Mouse (Mus musculus) Muller cell, postnatal 12 days (primary cell): ENCODE data around the gene Scamp4.
"Not testable (repeated sequence)": the region's sequence is repeated elsewhere in the genome, so short reads cannot be mapped to it uniquely, and the experiment has no call there.

Experiments used
- DNase-seq: peaks from one replicate; pipeline ENCODE4 v3.0.0-alpha.2; 2015; ENCODE audit errors: inconsistent ontology term

Scamp4 gene

GRCm38 (mm10) chr10:80610116-80610785, 7.6 kb downstream of the Scamp4 start:
- no peak for DNase-seq

DNA sequence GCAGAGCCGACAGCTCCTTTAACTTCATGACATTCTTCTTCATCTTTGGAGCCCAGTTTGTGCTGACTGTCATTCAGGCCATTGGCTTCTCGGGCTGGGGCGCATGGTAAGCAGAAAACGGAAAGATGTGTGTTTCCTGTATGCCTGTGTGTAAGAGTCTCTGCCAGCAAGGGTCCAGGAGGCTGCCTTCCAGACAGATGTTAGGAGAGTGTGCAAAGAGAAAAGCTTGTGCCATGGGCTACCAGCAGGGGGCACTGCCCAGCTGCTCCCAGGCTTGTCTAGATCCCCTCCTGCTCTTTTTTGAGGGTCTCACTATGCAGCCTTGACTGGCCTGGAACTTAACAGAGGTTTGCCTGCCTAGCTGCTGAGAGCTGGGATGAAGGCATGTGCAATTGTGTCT, 8.4 kb downstream of the Scamp4 start:
- DNase-seq: peak; percentile 29

GRCm38 (mm10) chr10:80611905-80612304, 9.2 kb downstream of the Scamp4 start:
- DNase-seq: no peak

- DNase-seq: no peak
These were observed 11.1 kb downstream of the Scamp4 start for GRCm38 (mm10) chr10:80613821-80614220.

DNA sequence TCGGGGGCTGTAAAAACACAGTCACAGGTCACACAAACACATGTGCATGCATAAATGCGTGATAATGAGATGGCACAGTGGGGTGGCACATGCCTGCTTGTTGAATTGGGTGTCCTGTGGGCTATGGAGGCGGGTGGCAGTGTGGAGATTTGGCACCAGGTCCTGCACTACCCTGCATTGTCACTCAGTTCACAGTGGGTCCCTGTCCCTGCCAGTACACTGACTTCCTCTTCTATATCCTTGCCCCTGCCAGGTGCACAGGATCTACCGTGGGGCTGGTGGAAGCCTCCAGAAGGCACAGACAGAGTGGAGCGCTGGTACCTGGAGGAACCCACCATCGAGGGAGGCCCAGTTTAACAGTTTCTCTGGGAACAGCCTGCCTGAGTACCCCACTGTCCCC, 11.7 kb downstream of the Scamp4 start:
- no peak for DNase-seq

DNA sequence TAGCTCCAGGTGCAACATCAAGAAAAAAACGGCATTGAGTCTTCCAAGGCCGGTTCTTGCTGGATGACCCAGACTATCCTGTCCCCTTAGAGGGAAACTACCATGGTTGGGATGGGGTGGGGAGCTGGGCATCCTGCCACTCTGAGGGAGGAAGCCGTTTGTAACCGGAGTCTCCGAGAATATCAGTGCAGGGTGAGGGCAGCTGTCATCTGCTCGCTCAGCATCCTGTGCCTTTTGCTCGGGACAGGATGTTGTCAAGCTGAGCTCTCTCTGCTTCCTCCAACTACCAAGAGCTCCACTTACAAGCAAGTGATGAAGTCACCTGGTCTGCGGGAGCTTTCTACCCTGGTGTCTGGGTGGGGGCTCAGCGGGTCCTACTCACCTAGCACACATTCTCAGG, 15.5 kb downstream of the Scamp4 start:
- no peak for DNase-seq

GRCm38 (mm10) chr10:80619465-80620244, 17.0 kb downstream of the Scamp4 start:
- DNase-seq: no peak

DNA sequence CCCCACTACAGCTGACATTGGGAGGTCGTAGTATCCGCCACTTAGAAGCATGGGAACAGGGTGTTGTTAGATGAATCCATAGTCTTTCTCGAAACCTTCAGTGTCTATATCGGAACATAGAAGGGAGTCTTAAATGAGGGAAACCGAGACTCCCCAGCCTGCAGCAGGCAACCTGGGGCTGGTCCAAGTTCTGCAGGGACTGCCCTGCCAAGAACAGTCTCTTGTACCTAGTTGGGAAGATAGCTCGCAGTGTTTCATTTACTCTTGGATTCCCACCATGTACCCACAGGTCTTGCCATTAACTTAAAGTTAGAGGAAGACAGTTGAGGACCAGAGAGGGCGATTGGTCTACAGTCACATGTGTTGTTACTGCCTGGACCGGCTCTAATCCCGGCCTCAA, 17.7 kb downstream of the Scamp4 start:
- no peak for DNase-seq

DNA sequence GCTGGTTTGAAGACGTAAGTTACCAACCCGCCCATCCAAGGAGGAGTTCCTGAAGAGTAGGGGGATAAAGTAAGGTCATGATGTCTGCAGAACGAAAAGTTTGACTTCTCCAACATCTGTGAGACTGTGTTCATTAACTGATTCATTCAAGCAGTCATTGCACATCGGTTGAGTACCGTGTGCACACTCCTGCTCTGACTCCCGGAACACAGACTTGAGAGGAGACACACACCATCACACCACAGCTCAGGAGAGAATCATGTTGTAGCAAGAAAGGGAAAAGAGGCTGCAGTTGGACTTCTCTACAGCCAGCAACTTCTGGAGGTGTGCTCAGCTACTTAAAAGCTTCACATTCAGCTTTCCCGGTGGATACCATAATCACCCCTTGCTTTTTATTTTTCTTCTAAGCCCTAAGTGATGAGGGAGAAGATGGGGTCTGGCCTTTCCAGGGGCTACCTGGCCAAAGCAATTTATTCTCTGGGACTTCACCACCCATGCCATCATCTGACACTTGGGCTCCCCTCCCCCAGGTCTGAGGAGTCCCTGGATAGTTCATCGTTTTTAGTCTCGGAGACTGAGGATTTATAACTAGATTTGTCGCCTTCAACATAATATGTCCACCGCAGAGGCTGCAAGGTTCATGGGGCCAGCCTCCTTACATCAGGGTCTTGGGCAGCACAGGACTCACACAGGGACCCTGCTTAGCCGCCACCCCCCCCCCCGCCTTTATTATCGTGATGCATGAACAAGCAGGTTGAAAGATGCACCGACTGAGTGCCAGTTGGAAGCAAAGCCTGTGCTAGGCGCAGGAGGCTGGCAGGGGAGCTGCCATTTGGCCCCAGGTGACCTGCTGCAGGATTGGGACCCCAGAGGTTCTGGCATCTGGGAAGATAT, 18.4 kb downstream of the Scamp4 start:
- DNase-seq: no peak

- DNase-seq: no peak
These were observed 18.9 kb downstream of the Scamp4 start for GRCm38 (mm10) chr10:80621690-80621939.

- peak; percentile 99 for DNase-seq
These were observed 19.4 kb downstream of the Scamp4 start for GRCm38 (mm10) chr10:80621940-80622660.

- DNase-seq: no peak
These were observed 20.2 kb downstream of the Scamp4 start, which contains the start of gene Csnk1g2 for GRCm38 (mm10) chr10:80622661-80623456. Csnk1g2 (plus strand) TSS chr10:80622838.

GRCm38 (mm10) chr10:80623457-80624191, 21.0 kb downstream of the Scamp4 start:
- peak; percentile 78 for DNase-seq

DNA sequence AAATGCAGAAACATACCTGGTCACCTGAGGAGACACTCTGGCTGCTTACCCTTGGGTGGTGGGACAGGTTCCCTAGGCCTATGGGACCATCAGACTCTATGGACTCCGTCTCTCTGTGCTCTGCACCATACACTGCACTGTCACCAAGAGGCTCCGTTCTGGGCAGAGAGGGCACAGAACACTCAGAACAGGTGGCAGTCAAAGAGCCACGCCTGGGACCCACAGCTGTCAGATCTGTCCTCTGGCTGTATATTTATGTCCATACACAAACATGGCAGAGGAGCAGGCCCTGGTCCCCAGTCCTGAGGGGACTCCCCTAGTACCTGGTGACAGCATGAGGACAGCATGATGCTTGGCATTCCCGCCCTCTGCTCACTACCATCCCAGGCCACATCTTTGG, 23.1 kb downstream of the Scamp4 start:
- DNase-seq: no peak

GRCm38 (mm10) chr10:80627685-80628084, 25.0 kb downstream of the Scamp4 start:
- no peak for DNase-seq

DNA sequence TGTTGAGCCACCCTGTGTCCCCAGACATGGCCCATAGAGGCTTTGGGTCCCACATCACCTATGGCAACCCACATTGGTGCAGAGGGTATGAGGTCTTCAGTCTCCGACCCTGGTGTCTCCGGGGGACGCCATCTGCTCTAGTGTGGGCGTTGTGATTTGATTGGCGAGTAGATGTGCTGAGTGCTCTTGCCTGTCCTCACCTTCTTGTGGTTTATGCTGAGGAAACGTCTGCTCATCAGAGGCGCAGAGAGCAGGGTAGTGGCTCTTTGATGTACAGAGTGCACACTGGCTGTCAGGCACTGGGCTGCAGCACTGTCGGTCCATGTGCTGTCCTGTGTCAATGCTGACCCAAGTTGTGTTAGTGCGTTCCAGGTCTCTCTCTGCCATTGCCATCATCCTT, 26.3 kb downstream of the Scamp4 start:
- no peak for DNase-seq

DNA sequence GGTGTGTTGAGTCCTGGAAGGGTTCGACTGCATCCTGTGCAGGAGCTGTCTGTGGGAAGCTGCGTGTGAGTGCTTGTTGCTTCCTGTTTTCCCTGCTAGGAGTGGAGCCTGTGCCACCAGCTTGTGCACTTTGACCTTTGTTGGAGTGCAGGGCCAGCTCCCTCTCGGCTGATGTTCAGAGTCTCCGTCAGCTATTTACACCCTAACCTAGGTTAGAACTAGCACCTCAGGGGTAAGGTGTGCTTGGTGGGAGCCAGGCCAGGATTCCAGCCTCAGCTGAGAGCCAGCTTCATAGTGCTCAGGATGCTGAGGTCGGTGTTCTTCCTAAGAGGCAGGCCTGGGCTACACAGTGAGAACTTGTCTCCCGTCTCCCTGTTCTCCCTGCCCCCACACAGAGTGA, 32.7 kb downstream of the Scamp4 start:
- no peak for DNase-seq

DNA sequence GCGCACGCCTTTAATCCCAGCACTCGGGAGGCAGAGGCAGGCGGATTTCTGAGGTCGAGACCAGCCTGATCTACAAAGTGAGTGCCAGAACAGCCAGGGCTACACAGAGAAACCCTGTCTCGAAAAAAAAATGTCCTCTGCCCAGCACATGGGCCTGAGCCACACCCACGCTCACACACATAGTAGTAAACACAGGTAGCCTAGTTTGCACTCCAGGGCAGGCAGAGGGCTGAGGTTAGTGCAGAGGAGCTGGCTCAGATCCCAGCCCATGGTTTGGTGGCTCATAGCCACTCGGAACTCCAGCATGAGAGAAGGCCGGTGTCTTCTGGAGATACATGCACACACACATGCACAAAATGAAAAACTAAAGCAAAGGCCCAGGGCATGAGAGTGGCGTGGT, 44.3 kb downstream of the Scamp4 start:
- no peak for DNase-seq

GRCm38 (mm10) chr10:80649910-80650309, 47.2 kb downstream of the Scamp4 start:
- not testable (repeated sequence) for DNase-seq

GRCm38 (mm10) chr10:80650392-80650791, 47.7 kb downstream of the Scamp4 start:
- DNase-seq: no peak
